Mouse (Mus musculus): ENCODE data around the gene Spats1.
"Not testable (repeated sequence)": the region's sequence is repeated elsewhere in the genome, so short reads cannot be mapped to it uniquely, and the experiment has no call there.

Spats1 gene

DNA sequence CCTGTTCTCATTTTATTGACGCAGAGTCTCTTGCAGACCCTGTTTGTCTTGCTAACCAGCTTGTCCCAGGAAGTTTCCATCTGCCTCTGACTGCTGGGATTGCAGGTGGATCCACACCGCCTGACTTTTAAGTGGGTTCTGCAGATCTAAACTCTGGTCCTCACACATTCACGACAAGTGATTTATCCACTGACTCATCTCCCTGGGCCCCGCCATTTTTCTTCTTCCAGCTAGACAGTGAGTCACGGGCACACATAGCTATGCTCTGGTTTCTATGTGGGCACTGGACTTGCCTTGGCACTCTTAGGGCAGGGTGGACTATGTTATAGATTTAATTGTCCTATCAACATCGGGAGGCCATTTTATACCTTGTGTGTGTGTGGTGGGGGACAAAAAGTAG is 14.5 kb upstream of the Spats1 start:
- DNase-seq (ENCODE audit: extremely low spot score): no peak

DNA sequence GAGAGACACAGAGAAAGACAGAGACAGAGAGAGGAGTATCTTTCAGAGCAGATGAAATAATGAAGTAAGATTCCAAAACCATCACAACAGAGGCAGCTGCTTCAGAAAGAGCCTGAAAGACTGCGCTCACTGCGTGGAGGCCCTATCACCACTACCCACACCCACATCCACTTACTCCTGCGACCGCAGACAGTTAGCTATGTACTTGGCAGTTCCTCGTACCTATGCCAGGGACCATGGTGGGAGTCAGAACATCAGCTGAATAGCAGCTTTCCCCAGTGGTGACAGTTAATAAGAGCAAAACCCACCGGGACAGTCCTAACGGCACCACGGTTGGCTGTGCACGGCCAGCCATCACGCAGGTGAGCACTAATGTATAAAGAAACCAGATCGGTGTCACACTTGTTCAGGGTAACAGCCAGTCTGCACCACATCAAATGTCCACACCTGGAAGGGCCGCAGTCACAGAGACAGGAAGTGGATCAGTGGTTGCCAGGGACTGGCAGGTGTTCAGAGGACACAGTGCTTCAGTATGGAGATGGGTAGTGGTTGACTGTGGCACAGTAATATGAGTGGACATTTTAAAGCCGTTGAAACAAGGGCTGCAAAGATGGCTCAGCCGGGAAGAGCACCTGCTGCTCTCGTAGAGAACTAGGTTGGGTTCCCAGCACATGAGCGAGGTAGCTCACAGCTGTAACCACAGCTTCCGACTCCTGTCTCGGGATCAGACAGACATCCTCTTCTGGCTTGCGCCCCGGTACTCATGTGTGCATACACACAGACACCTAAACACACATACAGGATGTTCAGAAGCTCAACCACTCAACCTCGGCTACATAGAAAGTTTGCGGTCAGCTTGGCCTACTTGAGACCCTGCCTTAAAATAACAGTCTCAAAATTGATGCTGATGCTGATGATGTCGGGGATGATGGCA is 13.4 kb upstream of the Spats1 start:
- DNase-seq (ENCODE audit: extremely low spot score): no peak

DNA sequence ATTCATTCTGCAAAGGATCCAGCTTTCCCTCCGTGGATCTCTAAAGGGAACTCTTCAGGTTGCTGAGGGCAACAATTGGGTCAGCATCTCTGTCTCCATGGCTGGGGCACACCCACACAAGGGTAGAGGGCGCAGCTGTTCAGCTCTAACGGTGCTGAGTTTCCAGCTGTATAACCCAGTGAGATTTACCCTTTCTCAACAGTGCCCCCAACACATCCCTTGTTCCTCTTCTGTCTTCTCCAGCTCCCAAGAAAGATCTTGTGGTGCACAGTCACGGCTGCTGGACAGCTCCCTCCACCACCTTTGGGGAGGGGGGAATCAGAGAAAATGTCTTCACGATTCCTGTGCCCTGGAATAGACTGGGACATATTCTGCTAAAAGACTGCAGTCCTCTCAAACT is 12.0 kb upstream of the Spats1 start:
- no peak for DNase-seq (ENCODE audit: extremely low spot score)

DNA sequence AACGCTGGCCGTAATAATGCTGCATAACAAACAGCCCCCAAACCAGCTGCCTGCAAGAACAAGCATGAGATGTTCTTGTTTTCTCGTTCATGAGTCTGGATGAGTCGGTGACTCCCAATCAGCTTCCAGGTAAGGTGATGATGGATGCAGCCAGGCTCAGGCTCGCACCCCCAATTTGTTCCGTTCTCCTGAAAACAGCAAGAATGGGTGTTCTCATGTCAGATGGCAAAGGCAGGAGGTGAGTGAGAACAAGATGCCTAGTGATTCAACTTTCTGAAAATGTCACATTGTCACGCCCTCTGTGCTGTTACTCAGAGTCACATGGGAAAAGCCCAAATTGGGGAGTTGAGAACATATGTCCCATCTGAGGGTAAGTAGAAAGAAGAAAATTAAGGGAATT is 10.4 kb upstream of the Spats1 start:
- no peak for DNase-seq (ENCODE audit: extremely low spot score)

- DNase-seq (ENCODE audit: extremely low spot score): no peak
Measured at GRCm38 (mm10) chr17:45480429-45480828, 5.2 kb upstream of the Spats1 start.

- DNase-seq (ENCODE audit: extremely low spot score): peak; percentile 84
Measured at GRCm38 (mm10) chr17:45478234-45478825, 3.1 kb upstream of the Spats1 start.

GRCm38 (mm10) chr17:45474146-45474545 is 1.1 kb downstream of the Spats1 start:
- DNase-seq (ENCODE audit: extremely low spot score): no peak

GRCm38 (mm10) chr17:45473667-45474066 is 1.5 kb downstream of the Spats1 start:
- no peak for DNase-seq (ENCODE audit: extremely low spot score)

GRCm38 (mm10) chr17:45470726-45471125 is 4.5 kb downstream of the Spats1 start:
- no peak for DNase-seq (ENCODE audit: extremely low spot score)

DNA sequence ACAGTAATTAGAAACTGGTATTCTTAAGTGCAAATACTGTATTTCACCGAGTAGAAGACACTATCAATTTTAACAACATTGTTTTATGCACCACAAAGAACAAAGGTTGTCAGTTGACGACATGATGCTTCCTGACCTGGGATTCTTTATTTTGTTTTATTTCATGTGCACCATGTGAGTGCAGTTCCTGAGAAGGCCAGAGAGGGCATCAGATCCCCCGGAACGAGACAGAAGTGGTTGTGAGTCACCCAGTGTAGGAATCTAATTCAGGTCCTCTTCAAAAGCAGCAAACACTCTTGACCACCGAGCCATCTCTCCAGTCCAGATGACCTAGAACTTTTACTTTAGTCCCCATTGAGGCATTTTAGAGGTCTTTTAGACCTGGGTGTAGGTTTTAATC is 6.9 kb downstream of the Spats1 start:
- no peak for DNase-seq (ENCODE audit: extremely low spot score)

DNA sequence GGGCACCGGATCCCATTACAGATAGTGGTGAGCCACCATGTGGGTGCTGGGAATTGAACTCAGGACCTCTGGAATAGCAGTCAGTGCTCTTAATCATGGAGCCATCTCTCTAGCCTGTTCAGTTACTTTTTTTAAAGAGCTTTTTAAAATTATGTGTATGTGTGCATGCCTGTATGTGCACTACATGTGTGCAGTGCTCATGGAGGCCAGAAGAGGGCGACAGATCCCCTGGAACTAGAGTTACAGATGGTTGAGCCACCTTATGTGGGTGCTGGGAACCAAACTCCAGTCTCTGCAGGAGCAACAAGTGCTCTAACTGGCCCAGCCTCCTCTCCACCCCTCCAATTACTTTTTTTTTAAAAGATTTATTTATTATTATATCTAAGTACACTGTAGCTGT is 8.5 kb downstream of the Spats1 start:
- DNase-seq (ENCODE audit: extremely low spot score): no peak

DNA sequence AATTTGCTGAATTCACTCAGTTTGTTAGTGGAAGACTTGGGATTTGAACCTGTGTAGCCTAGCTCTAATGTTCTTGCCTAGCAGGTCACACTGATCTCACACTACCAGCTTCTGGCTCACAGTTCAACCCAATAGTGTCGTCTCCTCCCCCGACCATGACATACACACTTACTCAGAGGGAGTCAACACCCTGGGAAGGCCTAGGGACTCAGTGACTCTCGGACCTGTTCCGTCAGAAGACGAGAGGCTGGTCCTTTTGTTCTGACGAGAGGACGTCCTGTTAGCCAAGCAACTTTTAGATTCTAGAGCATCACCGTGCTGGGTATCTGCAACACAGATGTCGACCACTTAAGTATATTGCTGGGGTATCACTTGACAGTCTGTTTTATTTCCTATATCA is 11.0 kb downstream of the Spats1 start:
- no peak for DNase-seq (ENCODE audit: extremely low spot score)

GRCm38 (mm10) chr17:45462506-45462905 is 12.7 kb downstream of the Spats1 start:
- no peak for DNase-seq (ENCODE audit: extremely low spot score)

GRCm38 (mm10) chr17:45459062-45459461 is 16.2 kb downstream of the Spats1 start:
- DNase-seq (ENCODE audit: extremely low spot score): no peak

- no peak for DNase-seq (ENCODE audit: extremely low spot score)
Measured at GRCm38 (mm10) chr17:45458516-45458915, 16.7 kb downstream of the Spats1 start.

- no peak for DNase-seq (ENCODE audit: extremely low spot score)
Measured at GRCm38 (mm10) chr17:45457487-45457886, 17.7 kb downstream of the Spats1 start.

DNA sequence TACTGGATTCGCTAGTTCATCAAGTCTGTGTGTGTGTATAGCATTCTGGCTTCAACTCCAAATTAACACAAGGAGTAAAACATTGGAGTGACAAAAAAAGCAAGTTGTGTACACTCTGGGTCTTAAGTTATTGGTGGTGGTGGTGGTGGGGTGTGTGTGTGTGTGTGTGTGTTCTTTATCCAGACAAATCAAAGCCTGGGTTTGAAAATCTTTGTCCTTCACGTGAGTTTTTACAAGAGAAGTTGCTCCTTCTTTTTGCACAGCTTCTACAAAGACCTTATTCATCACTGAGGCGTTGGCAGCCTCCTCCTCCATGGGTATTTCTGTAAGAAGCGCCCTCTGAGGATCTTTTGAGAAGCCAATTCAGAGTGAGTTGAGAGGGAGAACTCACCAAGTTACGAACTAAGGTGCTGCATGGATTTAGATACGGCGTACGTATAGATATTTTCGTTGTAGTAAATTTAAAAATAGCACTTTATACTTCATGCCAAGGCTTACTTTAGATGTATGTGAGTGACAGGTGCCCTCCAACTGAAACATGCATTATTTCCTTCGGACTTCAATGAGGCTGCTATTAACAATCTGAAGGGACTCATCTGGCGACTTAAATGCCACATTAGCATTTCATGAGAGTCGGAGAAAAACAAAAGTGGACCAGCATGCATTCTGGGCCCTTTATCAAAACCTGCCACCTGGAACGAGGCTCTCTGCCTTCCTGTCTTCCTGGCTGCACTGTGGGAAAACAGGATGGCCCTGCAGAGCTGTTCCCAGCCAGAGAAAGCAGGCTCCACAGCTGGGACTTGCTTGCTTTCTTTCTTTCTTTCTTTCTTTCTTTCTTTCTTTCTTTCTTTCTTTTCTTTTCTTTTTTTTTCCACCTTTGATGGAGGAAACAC is 18.7 kb downstream of the Spats1 start:
- DNase-seq (ENCODE audit: extremely low spot score): no peak

DNA sequence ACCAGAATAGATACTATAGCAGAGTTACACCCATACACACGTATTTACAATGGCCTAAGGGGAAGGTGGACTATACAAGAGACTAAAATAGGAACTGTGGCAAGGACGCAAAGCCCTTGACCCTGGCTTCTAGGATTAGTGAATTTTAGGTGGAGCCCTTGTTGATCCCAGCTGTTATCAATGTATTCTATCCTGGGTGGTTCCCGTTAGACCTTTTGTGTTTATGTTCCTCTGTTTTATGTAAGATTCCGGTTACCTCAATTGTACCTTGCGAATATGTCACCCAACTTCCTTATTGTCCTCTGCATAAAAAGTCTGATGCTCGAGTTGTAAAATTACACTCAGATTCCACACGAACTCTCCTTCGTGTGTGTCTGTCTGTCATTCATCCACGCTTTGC is 19.4 kb downstream of the Spats1 start:
- not testable (repeated sequence) for DNase-seq (ENCODE audit: extremely low spot score)

DNA sequence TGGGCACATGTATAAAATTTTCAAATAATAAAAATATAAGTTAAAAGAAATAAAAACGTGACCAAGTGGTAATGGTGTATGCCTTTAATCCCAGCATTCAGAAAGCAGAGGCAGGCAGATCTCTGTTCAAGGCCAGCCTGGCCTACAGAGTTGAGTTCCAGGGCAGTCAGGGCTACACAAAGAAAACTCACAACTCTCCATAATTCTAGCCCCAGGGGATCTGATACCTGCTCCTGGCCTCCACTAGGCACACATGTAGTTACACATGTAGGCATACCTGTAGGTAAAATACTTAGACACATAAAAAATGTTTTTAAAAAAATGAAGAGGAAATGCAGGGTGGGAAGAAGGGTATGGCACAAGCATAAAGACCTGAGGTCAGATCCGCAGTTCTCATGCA is 20.4 kb downstream of the Spats1 start:
- DNase-seq (ENCODE audit: extremely low spot score): no peak

DNA sequence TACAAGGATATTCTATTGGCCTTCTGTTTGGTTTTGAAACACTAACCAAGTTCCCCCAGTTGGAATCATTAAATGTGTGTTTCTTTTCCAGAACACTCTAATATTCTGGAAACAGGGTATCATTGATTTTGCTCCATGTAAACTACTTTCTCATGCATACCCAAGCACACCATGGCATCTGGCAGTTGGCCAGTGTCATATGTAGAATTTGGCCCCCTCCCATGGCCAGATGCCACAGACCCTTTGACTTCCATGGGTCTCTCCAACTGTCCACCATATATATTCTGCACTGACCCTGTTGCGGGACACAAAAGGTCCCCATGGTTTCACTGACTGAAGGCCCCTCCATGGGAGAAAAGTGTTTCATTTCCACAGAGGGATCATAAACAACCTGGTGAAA is 22.9 kb downstream of the Spats1 start:
- no peak for DNase-seq (ENCODE audit: extremely low spot score)

DNA sequence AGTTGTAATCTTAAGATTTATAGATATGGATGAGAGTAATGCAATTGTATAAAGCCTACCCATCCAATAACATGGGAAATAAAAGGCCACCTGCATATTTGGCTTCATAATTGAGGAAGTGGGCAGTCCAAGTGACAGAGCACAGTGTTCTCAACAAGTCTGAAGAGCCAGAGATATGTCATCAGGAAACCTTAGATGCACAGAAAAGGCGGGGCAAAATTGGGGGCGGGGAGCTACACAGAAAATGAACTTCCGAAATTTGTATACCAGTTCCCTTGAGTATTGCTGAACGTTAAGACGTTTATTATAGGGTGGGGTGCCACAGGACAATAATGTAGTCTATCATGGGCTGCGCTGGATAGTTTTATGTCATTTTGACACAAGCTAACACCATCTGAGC is 25.1 kb downstream of the Spats1 start:
- DNase-seq (ENCODE audit: extremely low spot score): no peak

DNA sequence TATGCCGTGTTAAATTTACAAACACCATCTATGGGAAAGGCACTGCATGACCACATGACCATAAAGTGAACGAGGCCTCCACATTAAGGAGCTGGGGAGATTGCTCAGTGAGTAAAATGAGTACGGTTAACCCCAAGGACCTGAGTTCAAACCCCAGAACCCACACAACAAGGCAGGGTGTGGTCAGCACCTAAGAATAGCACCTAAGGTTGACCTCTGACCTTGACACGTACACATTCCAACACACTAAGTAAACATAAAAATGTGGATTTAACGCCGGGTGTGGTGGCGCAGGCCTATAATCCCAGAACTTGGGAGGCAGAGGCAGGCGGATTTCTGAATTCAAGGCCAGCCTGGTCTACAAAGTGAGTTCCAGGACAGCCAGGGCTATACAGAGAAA is 25.6 kb downstream of the Spats1 start:
- no peak for DNase-seq (ENCODE audit: extremely low spot score)
